Mouse (Mus musculus) kidney, postnatal 0 days (tissue): ENCODE measurements at regions not wholly inside any gene's neighbourhood (a gene's known extent, or its start where the extent isn't known, plus 50 kb on each side); places are given as distances from the start of the nearest gene placed in this dataset.

Experiments used
- ATAC-seq: fragments of 200-750 bp; cut with Nextera tagmentation; replicated peaks from 2 replicates; pipeline ENCODE4 v1.8.0; 2017; ENCODE audit warnings: low read depth, moderate number of reproducible peaks, moderate TSS enrichment, moderate library complexity; ENCODE audit not compliant: low FRiP score
- DNase-seq: peaks from one replicate; pipeline ENCODE4 v3.0.0-alpha.2; 2016; ENCODE audit warnings: low spot score
- H3K27ac ChIP-seq: fragments of 300-500 bp; sonication (generic); 2 replicates; pipeline ENCODE4 v1.5.1; 2014; ENCODE audit warnings: mild to moderate bottlenecking
- H3K27me3 ChIP-seq: fragments of 300-500 bp; sonication (generic); 2 replicates; pipeline ENCODE4 v1.6.1; 2014; ENCODE audit warnings: low read length, mixed read lengths; ENCODE audit not compliant: insufficient read depth
- H3K36me3 ChIP-seq: fragments of 300-500 bp; sonication (generic); 2 replicates; pipeline ENCODE4 v1.6.1; 2014; ENCODE audit warnings: low read length, mixed read lengths; ENCODE audit not compliant: insufficient read depth
- H3K4me1 ChIP-seq: fragments of 300-500 bp; sonication (generic); replicated peaks from 2 replicates; pipeline ENCODE4 v1.6.1; 2014; ENCODE audit warnings: antibody characterized with exemption, low read length, mixed read lengths; ENCODE audit not compliant: insufficient read depth
- H3K4me2 ChIP-seq: fragments of 300-500 bp; sonication (generic); 2 replicates; pipeline ENCODE4 v1.6.1; 2014; ENCODE audit warnings: mild to moderate bottlenecking, low read length, moderate library complexity, mixed read lengths
- H3K4me3 ChIP-seq: fragments of 300-500 bp; sonication (generic); replicated peaks from 2 replicates; pipeline ENCODE4 v1.5.1; 2014; ENCODE audit warnings: low read depth, low read length
- H3K9ac ChIP-seq: fragments of 300-500 bp; sonication (generic); 2 replicates; pipeline ENCODE4 v1.6.1; 2014; ENCODE audit warnings: low read depth, low read length
- H3K9me3 ChIP-seq: fragments of 300-500 bp; sonication (generic); replicated peaks from 2 replicates; pipeline ENCODE4 v1.6.1; 2016; ENCODE audit warnings: low read length, inconsistent platforms, mixed read lengths
- CTCF ChIP-seq: IDR thresholded peaks from 2 replicates; pipeline ENCODE4 v1.5.1; 2016; ENCODE audit warnings: antibody characterized with exemption, low read depth, mild to moderate bottlenecking, moderate library complexity
- WGBS: fragments of 180-500 bp; shearing (Covaris S2); extraction: QIAGEN DNeasy Blood & Tissue Kit; methylation state at CpG from one replicate; pipeline ENCODE4 v1.1.7; 2014; 5-methylcytosine and 5-hydroxymethylcytosine counted together

DNA sequence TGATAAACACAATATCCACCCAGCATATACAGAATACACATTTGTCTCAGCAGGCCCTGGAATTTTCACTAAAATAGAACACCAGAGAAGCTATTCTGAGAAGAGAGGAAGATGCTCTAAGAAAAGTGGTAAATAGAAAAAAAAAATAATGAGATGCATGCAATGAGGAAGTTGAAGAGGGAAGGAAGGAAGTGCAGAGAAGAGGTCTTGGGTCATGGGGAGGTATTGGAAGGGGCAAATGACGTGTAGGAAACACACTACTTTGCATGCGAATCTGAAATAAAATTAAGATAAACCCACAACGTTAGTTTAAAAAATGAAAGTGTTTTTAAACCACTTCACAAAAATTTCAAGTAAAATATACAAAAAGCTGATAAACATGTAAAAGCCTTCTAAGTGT is 57.4 kb upstream of the Trpc6 start:
- H3K4me1 ChIP-seq: no peaks in the 10 kb centered on the region
- H3K27me3 ChIP-seq: no peaks in the 10 kb centered on the region
- no peak overlapping the region for H3K4me2 ChIP-seq
- H3K36me3 ChIP-seq: no peaks in the 10 kb centered on the region
- H3K9ac ChIP-seq: no peak overlapping the region
- H3K4me3 ChIP-seq: no peak overlapping the region
- WGBS: 71% methylated on average over 3 of the region's 3 CpGs
- no peak for TF ChIP-seq CTCF
- H3K9me3 ChIP-seq: no peaks in the 10 kb centered on the region
- ATAC-seq (no peak), DNase-seq (no peak)
- H3K27ac ChIP-seq: no peak overlapping the region

DNA sequence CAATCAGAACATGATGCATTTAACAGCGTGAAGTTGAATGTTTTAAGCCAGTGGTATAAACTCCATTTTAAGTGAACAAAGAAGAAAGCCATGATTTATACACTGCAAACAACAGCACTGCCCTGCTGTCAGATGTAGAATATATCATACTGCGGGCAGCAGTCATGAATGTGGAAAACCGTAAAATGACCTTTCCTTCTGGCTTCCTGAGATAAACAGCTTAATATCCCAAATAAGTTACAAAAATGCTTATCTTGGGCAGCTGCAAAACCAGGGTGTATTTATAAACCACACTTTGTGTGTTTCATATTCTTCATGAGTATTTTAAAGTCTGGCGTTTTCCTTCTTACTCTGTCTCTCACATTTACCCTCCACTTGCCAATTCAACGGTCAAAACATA is 56.1 kb upstream of the Trpc6 start:
- ATAC-seq: no peak; the same call in 1 of the 2 replicates
- Histone ChIP-seq H3K27me3 (no peaks in the 10 kb centered on the region), H3K27ac (no peak overlapping the region), H3K36me3 (no peaks in the 10 kb centered on the region), H3K9ac (no peak overlapping the region), H3K4me2 (peak overlapping the region; percentile 1; the same call in 1 of the 2 replicates), H3K4me1 (no peaks in the 10 kb centered on the region), H3K4me3 (no peak overlapping the region), H3K9me3 (no peaks in the 10 kb centered on the region)
- 27% methylated on average over 5 of the region's 5 CpGs for WGBS
- no peak for TF ChIP-seq CTCF
- DNase-seq: peak; percentile 78
